In genomic region chr9:5201779-5202178, GRCm38 (mm10) we compare ENCODE assay signal across 25 mouse cellular contexts.
"Had no signal": no experiment of that assay in that cellular context is flagged by ENCODE, and none has a peak within 500 bp of the region (broad histone marks: within the 10 kb centered on the region; RNA-seq: fewer than 3 reads in every experiment).

No protein-coding gene starts in this region.

- ATAC-seq: hindbrain, postnatal 0 days; intestine, embryonic 16.5 days; liver, embryonic 12.5 days had no signal

- H3K4me2 ChIP-seq: heart, embryonic 11.5 days; heart, embryonic 13.5 days; heart, embryonic 15.5 days; hindbrain, embryonic 13.5 days; kidney, embryonic 15.5 days; limb, embryonic 13.5 days; limb, embryonic 15.5 days; liver, embryonic 12.5 days had no signal

- H3K9me3 ChIP-seq: heart, embryonic 13.5 days; heart, embryonic 15.5 days; hindbrain, embryonic 13.5 days; kidney, embryonic 15.5 days; limb, embryonic 13.5 days; limb, embryonic 15.5 days; liver, embryonic 12.5 days had no signal

- DNase-seq: gastrocnemius, postnatal 14 days; gastrocnemius, postnatal 36 days; heart, adult 11 months; heart, adult 2 months; heart, postnatal 14 days; heart, postnatal 36 days; kidney, adult 11 months; kidney, adult 2 months; kidney, adult 9 months; kidney, postnatal 14 days; kidney, postnatal 36 days; layer of hippocampus, adult 9-11 months; layer of hippocampus, postnatal 36 days; left cerebral cortex, postnatal 4 days had no signal

- H3K36me3 ChIP-seq: heart, embryonic 13.5 days; heart, embryonic 15.5 days; hindbrain, embryonic 13.5 days; kidney, embryonic 15.5 days; limb, embryonic 13.5 days; limb, embryonic 15.5 days; liver, embryonic 12.5 days had no signal

- H3K27ac ChIP-seq: heart, adult 2 months; heart, embryonic 13.5 days; heart, embryonic 15.5 days; hindbrain, embryonic 13.5 days; hindbrain, postnatal 0 days; kidney, embryonic 15.5 days; kidney, postnatal 0 days; limb, embryonic 13.5 days; limb, embryonic 15.5 days; liver, embryonic 12.5 days had no signal

- H3K27me3 ChIP-seq: heart, embryonic 13.5 days; heart, embryonic 15.5 days; hindbrain, embryonic 13.5 days; kidney, embryonic 15.5 days; limb, embryonic 13.5 days; limb, embryonic 15.5 days; liver, embryonic 12.5 days had no signal

- H3K4me1 ChIP-seq: heart, embryonic 13.5 days; heart, embryonic 15.5 days; hindbrain, embryonic 13.5 days; kidney, embryonic 15.5 days; limb, embryonic 13.5 days; limb, embryonic 15.5 days; liver, embryonic 12.5 days had no signal

- H3K9ac ChIP-seq: heart, embryonic 13.5 days; heart, embryonic 15.5 days; hindbrain, embryonic 13.5 days; kidney, embryonic 15.5 days; limb, embryonic 13.5 days; limb, embryonic 15.5 days; liver, embryonic 12.5 days had no signal

- H3K4me3 ChIP-seq: heart, adult 2 months; heart, embryonic 13.5 days; heart, embryonic 15.5 days; hindbrain, embryonic 13.5 days; kidney, embryonic 15.5 days; limb, embryonic 13.5 days; limb, embryonic 15.5 days; liver, embryonic 12.5 days had no signal
